Mouse (Mus musculus): ENCODE measurements around the gene N4bp3. TPM values are rescaled to one million over a fixed set of nuclear protein-coding genes. Genes with fewer than 3 reads are reported as not detected.

Gene N4bp3
- polyA plus RNA-seq, 1 experiment from 2014 or later: 8.3 TPM

- no peaks in the 10 kb centered on the region for H3K36me3 ChIP-seq
- peaks cover 31% of the 10 kb centered on the region for H3K4me1 ChIP-seq (replicated peaks)
- H3K9me3 ChIP-seq: no peaks in the 10 kb centered on the region
- no peak overlapping the region for H3K27ac ChIP-seq
- H3K4me3 ChIP-seq (replicated peaks): peak overlapping the region; percentile 58
- H3K9ac ChIP-seq (replicated peaks): peak overlapping the region; percentile 67; the same call in 1 of the 2 replicates
- peaks cover 24% of the 10 kb centered on the region for H3K27me3 ChIP-seq
- peak overlapping the region; percentile 90 for H3K4me2 ChIP-seq (replicated peaks)
- 5% methylated on average over 7 of the region's 7 CpGs for WGBS
- ATAC-seq: no peak
Observed at GRCm38 (mm10) chr11:51649889-51650199, 798 bp downstream of the N4bp3 start.

DNA sequence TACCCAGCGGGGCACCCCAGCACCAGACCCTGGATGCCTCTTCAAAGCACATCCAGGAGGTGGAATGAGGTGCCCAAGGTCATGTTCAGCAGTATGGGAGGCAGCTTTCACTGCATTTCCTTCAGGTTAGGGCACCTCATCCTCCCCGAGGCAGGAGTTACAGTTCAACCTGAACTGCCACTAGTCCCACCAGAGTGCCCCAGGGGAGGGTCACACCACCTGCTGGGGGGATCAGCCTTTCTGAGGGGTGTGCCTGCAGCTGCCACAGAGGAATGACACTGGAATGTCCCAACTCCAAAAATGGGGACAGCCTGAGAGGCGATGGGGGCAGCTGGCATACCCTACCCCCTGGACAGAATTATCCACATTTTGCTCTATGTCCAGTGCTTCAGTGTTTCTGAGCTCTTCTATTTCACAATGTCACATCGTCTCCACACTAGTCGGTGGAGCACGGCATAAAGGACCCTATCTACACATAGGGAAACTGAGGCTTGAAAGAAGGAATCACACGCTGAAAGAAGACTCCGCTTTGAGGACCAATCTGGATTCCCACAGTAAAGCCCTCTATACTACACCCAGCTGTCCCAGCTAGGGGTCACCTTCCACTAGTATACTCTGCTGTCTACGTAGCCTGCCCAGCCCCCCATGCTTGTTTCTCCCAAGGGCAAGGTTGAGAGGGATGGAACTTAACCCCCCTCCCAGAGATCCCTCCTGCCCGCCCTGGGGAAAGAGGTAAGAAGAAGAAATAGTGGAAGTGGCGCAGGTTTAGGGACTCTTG is 1.3 kb downstream of the N4bp3 start:
- 20% methylated on average over 11 of the region's 11 CpGs for WGBS
- H3K27ac ChIP-seq: no peak overlapping the region; the same call in 1 of the 2 replicates
- H3K4me3 ChIP-seq (replicated peaks): peak overlapping the region; percentile 58

GRCm38 (mm10) chr11:51648566-51648965 is 2.1 kb downstream of the N4bp3 start:
- Histone ChIP-seq H3K27ac (no peak overlapping the region; the same call in 1 of the 2 replicates), H3K4me2 (replicated peaks) (peak overlapping the region; percentile 9; the same call in 1 of the 2 replicates), H3K4me3 (replicated peaks) (no peak overlapping the region), H3K9me3 (no peaks in the 10 kb centered on the region), H3K4me1 (replicated peaks) (peaks cover 31% of the 10 kb centered on the region), H3K27me3 (peaks cover 24% of the 10 kb centered on the region), H3K9ac (replicated peaks) (no peak overlapping the region), H3K36me3 (no peaks in the 10 kb centered on the region)
- peak; percentile 40 for ATAC-seq
- WGBS: 4% methylated on average over 3 of the region's 3 CpGs

More for the DNA sequence above, 1.3 kb downstream of the N4bp3 start:
- Histone ChIP-seq H3K4me1 (replicated peaks) (peaks cover 31% of the 10 kb centered on the region), H3K4me2 (replicated peaks) (peak overlapping the region; percentile 90), H3K27me3 (peaks cover 24% of the 10 kb centered on the region), H3K9me3 (no peaks in the 10 kb centered on the region), H3K9ac (replicated peaks) (peak overlapping the region; percentile 67; the same call in 1 of the 2 replicates), H3K36me3 (no peaks in the 10 kb centered on the region)
- ATAC-seq: peak; percentile 22; the same call in 1 of the 2 replicates

- no peaks in the 10 kb centered on the region for H3K9me3 ChIP-seq
- no peak overlapping the region for H3K4me2 ChIP-seq (replicated peaks)
- H3K9ac ChIP-seq (replicated peaks): no peak overlapping the region
- WGBS: 81% methylated on average over 15 of the region's 15 CpGs
- no peak overlapping the region for H3K4me3 ChIP-seq (replicated peaks)
- peaks cover 31% of the 10 kb centered on the region for H3K4me1 ChIP-seq (replicated peaks)
- no peak for ATAC-seq
- H3K27ac ChIP-seq: 0 out of 2 replicates have a peak overlapping the region, but pooled peaks have one; percentile 26
- no peaks in the 10 kb centered on the region for H3K36me3 ChIP-seq
- H3K27me3 ChIP-seq: peaks cover 24% of the 10 kb centered on the region
Observed at GRCm38 (mm10) chr11:51646751-51647667, 3.6 kb downstream of the N4bp3 start.

DNA sequence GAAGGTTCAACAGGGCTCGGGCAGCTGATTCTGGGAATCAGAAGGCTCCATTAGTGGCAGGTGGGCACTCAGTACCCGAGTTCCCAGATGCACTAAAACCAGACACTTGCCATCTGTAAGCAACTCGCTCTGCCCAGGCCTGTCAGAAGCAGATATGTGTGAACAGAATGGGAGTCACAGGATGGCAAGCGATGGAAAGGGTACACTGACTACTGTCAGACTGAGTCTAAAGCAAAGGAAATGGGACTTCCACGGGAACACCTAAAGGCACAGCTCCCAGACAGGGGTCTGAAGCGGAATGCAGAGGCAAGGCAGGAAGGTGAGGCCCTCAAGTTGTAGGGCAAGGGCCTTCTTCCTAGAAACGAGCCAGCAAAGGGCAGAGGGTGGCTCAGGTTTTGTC is 4.4 kb downstream of the N4bp3 start:
- Histone ChIP-seq H3K27ac (no peak overlapping the region), H3K9ac (replicated peaks) (no peak overlapping the region), H3K27me3 (peaks cover 22% of the 10 kb centered on the region), H3K4me1 (replicated peaks) (peaks cover 31% of the 10 kb centered on the region), H3K4me2 (replicated peaks) (no peak overlapping the region), H3K4me3 (replicated peaks) (no peak overlapping the region), H3K36me3 (no peaks in the 10 kb centered on the region), H3K9me3 (no peaks in the 10 kb centered on the region)
- WGBS: 88% methylated on average over 7 of the region's 7 CpGs
- ATAC-seq: no peak

DNA sequence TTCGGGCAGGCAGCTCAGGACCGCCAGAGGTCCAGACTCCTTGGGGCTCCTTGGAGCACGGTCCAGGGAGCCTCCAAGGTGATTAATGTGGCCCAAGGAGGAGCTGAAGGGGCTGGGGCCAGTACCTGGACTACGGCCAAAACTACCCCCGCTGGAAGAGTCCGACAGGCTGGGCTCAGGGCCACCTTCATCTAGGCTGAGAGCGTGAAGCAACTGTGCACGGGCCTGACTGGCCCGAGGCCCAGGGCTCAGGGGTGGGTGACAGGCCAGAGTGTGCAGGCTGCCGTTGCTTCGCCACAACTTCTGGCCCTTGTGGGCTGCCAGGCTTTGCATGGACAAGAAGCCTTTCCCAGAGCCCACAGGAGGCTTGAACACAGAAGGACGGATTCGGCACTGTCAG is 5.3 kb downstream of the N4bp3 start:
- no peak for ATAC-seq

DNA sequence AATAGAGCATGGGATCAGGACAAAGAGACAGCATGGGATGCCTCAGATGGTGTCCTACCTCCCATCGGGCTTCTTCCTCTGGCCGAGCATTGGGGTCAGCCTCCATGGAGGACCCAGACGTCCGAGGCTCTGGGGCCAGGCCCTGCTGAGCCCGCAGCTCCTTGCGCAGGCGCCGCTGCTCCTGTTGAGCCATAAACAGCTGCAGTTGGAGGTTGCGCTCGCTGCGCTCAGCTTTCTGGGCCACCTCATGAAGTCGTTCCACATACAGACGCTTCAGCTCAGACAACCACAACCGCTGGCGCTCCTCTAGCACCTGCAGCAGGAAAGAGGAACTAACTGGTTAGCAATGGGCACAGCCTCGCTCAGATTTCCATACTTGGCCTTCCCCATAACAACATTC is 6.4 kb downstream of the N4bp3 start:
- H3K27ac ChIP-seq: no peak overlapping the region
- no peaks in the 10 kb centered on the region for H3K36me3 ChIP-seq
- H3K4me3 ChIP-seq (replicated peaks): no peak overlapping the region
- no peak overlapping the region for H3K4me2 ChIP-seq (replicated peaks)
- H3K9ac ChIP-seq (replicated peaks): no peak overlapping the region; the same call in 1 of the 2 replicates
- H3K4me1 ChIP-seq (replicated peaks): peaks cover 11% of the 10 kb centered on the region
- no peaks in the 10 kb centered on the region for H3K9me3 ChIP-seq
- no peak for ATAC-seq
- H3K27me3 ChIP-seq: peaks cover 4% of the 10 kb centered on the region; the same call in 1 of the 2 replicates
- 74% methylated on average over 16 of the region's 16 CpGs for WGBS

More for the DNA sequence above, 5.3 kb downstream of the N4bp3 start:
- whole genome bisulfite sequencing: 92% methylated on average over 13 of the region's 13 CpGs
- H3K4me3 ChIP-seq (replicated peaks): no peak overlapping the region
- H3K4me1 ChIP-seq (replicated peaks): peaks cover 22% of the 10 kb centered on the region
- H3K36me3 ChIP-seq: no peaks in the 10 kb centered on the region
- no peak overlapping the region for H3K9ac ChIP-seq (replicated peaks)
- no peak overlapping the region for H3K27ac ChIP-seq
- no peaks in the 10 kb centered on the region for H3K9me3 ChIP-seq
- H3K4me2 ChIP-seq (replicated peaks): no peak overlapping the region
- peaks cover 15% of the 10 kb centered on the region for H3K27me3 ChIP-seq

GRCm38 (mm10) chr11:51643761-51644160 is 6.9 kb downstream of the N4bp3 start:
- no peak overlapping the region; the same call in 1 of the 2 replicates for H3K9ac ChIP-seq (replicated peaks)
- no peak for ATAC-seq

DNA sequence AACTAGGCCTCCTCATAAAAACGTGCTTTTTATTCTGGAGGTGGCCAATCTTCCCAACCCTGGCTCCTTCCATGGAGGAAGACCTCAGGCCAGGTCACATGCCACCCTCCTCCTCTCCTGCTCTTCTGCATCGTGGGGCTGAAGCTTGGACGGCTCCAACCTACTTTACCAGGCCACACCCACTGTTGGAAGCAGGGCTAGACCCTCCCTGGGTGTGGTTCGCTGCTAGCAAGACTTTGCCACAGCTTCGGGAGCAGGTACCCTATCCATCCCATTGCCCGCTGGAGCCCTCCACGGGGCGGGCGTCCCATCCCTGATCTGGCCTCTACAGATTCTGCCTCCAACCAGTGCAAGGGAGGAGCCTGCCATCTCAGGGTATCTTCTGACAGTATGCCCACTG is 7.4 kb downstream of the N4bp3 start:
- Histone ChIP-seq H3K9me3 (no peaks in the 10 kb centered on the region), H3K4me1 (replicated peaks) (peaks cover 2% of the 10 kb centered on the region), H3K9ac (replicated peaks) (no peak overlapping the region), H3K27ac (no peak overlapping the region), H3K36me3 (no peaks in the 10 kb centered on the region), H3K27me3 (peaks cover 3% of the 10 kb centered on the region; the same call in 1 of the 2 replicates), H3K4me3 (replicated peaks) (no peak overlapping the region), H3K4me2 (replicated peaks) (no peak overlapping the region)
- ATAC-seq: no peak
- WGBS: 84% methylated on average over 9 of the region's 9 CpGs

More at GRCm38 (mm10) chr11:51643761-51644160, 6.9 kb downstream of the N4bp3 start:
- no peaks in the 10 kb centered on the region for H3K9me3 ChIP-seq
- no peak overlapping the region for H3K4me2 ChIP-seq (replicated peaks)
- H3K4me1 ChIP-seq (replicated peaks): peaks cover 7% of the 10 kb centered on the region
- H3K27ac ChIP-seq: no peak overlapping the region
- no peaks in the 10 kb centered on the region for H3K27me3 ChIP-seq
- 60% methylated on average over 15 of the region's 15 CpGs for WGBS
- H3K4me3 ChIP-seq (replicated peaks): no peak overlapping the region
- H3K36me3 ChIP-seq: no peaks in the 10 kb centered on the region

GRCm38 (mm10) chr11:51640748-51641147 is 9.9 kb downstream of the N4bp3 start:
- ATAC-seq: no peak
- Histone ChIP-seq H3K4me2 (replicated peaks) (no peak overlapping the region), H3K4me1 (replicated peaks) (peaks cover 12% of the 10 kb centered on the region), H3K27me3 (peaks cover 8% of the 10 kb centered on the region; the same call in 1 of the 2 replicates), H3K9ac (replicated peaks) (no peak overlapping the region), H3K27ac (no peak overlapping the region), H3K4me3 (replicated peaks) (no peak overlapping the region), H3K9me3 (no peaks in the 10 kb centered on the region), H3K36me3 (no peaks in the 10 kb centered on the region)
- 86% methylated on average over 7 of the region's 7 CpGs for WGBS

DNA sequence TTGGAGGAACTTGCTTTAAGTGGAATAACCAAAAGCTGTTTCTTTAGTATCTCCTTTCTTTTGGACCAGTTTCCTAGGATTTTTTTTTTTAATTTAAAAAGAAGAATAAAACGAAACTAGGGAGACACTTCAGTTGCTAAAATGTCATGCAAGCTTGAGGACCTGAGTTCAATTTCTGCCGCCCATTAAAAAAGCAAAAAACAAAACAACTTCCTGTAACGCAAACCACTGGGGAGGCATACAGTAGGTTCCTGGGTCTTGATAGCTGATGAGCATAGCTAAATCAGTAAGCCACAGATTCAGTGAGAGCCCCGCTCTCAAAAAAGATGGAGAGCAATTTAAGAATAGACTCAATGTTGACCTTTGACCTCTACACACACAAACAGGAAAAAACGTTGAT is 12.1 kb downstream of the N4bp3 start:
- peaks cover 27% of the 10 kb centered on the region for H3K4me1 ChIP-seq (replicated peaks)
- no peak overlapping the region for H3K4me2 ChIP-seq (replicated peaks)
- no peak overlapping the region for H3K4me3 ChIP-seq (replicated peaks)
- H3K9me3 ChIP-seq: no peaks in the 10 kb centered on the region
- WGBS: 72% methylated on average over 5 of the region's 5 CpGs
- H3K27ac ChIP-seq: no peak overlapping the region
- H3K9ac ChIP-seq (replicated peaks): no peak overlapping the region
- no peak for ATAC-seq
- no peaks in the 10 kb centered on the region for H3K36me3 ChIP-seq
- peaks cover 8% of the 10 kb centered on the region; the same call in 1 of the 2 replicates for H3K27me3 ChIP-seq

DNA sequence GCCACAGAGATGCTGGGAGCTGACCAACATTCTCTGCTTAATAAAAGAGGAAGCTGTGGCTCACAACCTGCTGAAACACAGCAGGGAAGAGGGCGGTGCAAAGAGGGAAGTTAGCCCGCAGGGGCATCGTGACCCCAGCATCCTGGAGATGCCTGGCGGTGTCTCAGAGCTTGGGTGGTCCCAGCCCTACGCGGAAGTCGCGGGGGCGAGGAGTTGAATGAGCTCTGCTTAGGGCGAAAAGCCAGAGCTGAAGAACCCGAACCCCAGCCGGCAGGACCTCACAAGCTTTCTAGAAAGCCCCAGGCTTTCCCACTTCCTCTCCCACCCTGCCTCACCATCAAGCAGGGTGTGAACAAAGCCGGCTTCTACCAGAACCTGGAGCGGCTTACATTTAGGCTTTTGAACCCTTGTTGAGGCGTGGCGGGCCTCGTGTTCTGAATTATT is 12.6 kb downstream of the N4bp3 start:
- WGBS: 4% methylated on average over 17 of the region's 17 CpGs
- no peak overlapping the region; the same call in 1 of the 2 replicates for H3K9ac ChIP-seq (replicated peaks)
- H3K4me2 ChIP-seq (replicated peaks): peak overlapping the region; percentile 26
- no peak overlapping the region for H3K4me3 ChIP-seq (replicated peaks)
- peaks cover 27% of the 10 kb centered on the region for H3K4me1 ChIP-seq (replicated peaks)
- H3K27ac ChIP-seq: no peak overlapping the region
- no peaks in the 10 kb centered on the region for H3K9me3 ChIP-seq
- no peaks in the 10 kb centered on the region for H3K36me3 ChIP-seq
- ATAC-seq: no peak
- H3K27me3 ChIP-seq: peaks cover 8% of the 10 kb centered on the region; the same call in 1 of the 2 replicates

All from midbrain, embryonic 13.5 days (tissue).